Mouse (Mus musculus) right cerebral cortex, postnatal 4 days (tissue): Measurements from ENCODE around the gene Fmnl3.
"Not testable (repeated sequence)": the region's sequence is repeated elsewhere in the genome, so short reads cannot be mapped to it uniquely, and the experiment has no call there.

Source experiments
- DNase-seq: peaks from one replicate; pipeline ENCODE4 v3.0.0-alpha.2; 2022

The Fmnl3 gene

DNA sequence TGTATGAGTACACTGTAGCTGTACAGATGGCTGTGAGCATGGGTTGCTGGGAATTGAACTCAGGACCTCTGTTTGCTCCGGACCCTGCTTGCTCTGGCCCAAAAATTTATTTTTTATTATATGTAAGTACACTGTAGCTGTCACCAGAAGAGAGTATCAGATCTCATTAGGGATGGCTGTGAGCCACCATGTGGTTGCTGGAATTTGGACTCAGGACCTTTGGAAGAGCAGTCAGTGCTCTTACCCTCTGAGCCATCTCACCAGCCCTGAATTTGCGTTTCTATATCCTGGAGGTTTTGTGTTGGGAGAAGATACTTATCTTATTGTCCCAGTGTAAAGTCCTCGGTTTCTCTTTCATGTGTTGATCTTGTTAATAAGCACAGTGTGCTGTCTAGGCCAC, 16.5 kb upstream of the Fmnl3 start:
- DNase-seq = no peak

DNA sequence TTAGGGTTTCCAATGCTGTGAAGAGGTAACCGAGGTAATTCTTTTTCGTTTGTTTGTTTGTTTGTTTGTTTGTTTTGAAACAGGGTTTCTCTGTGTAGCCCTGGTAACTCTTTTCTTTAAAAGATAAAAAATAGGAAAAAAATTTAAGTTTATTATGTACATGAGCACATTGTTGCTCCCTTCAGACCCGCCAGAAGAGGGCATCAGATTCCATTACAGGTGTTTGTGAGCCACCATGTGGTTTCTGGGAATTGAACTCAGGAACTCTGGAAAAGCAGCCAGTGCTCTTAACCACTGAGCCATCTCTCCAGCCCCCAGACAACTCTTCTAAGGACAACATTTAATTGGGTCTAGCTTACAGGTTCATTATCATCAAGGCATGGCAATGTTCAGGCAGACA, 15.8 kb upstream of the Fmnl3 start:
- not testable (repeated sequence) for DNase-seq

GRCm38 (mm10) chr15:99384071-99384470, 13.8 kb upstream of the Fmnl3 start:
- DNase-seq = no peak

- DNase-seq = no peak
Measured at GRCm38 (mm10) chr15:99382893-99383292, 12.6 kb upstream of the Fmnl3 start.

GRCm38 (mm10) chr15:99376240-99376639, 6.0 kb upstream of the Fmnl3 start:
- DNase-seq = no peak

DNA sequence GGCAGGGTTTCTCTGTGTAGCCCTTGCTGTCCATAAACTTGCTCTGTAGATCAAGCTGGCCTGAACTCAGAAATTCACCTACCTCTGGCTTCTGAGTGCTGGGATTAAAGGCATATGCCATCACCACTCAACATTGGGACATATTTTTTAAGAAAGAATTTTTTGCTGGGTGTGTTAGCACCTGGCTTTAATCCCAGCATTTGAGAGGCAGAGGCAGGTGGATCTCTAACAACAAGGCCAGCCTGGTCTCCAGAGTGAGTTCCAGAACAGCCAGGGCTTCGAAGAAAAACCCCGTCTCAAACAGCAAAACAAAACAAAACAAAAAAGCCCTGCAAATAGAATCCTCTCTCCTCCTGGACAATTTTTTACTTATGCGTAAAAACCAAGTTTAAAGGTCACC, 5.3 kb upstream of the Fmnl3 start:
- DNase-seq = no peak

DNA sequence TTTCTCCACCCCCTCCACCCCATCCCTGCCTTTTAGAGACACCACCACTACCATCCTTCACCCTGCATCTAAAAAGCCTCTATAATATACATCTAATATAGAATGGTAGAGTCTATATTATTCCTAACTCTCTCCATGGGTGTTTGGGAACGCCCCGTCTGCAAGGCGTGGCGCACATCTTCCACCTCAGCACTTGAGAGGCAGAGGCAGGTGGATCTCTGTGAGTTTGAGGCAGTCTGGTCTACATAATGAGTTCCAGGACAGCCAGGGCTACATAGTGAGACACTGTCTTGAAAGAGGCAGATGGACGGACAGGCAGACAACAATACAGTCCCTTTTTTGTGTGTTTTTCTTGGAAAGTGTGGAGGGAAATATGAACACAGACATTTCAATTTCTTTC, 4.8 kb upstream of the Fmnl3 start:
- DNase-seq = no peak

GRCm38 (mm10) chr15:99372761-99373160, 2.5 kb upstream of the Fmnl3 start:
- DNase-seq = no peak

DNA sequence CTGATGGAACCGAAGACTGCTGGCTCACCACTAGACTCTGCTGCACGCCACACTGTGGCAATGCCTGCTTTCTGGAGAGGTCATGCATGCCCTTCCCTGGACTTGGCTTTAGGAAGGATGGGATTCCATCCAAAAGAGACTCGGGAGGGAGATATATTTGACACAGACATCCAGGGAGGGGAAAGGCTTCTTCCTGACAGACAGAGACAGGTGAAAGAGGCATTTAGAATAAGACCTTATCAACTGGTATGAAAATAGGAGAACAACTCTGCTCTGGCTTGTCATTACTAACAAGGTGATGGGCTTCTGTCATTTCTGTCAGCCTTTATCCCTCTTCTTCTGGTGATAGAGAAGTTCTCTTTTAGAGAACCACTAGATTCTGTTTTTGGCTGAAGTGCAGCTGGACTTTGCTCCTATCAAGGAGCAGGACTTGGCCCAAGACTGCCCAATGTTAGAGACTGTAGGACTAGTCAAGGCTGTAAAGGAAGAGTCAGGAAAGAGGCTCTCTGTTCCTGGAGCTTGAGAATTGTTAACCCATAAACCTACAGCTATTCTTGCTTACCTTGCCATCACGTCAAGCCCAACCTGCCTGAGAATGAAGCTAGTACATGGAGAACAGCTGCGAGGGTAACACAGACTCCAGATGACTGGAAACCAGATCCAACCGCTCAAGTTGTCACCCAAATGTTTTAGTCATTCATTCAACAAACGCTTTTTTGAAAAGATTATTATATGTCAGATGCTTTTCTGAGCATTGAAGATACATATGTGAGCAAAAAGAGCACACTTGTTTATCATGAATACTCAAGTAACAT, 1.5 kb upstream of the Fmnl3 start:
- no peak for DNase-seq

DNA sequence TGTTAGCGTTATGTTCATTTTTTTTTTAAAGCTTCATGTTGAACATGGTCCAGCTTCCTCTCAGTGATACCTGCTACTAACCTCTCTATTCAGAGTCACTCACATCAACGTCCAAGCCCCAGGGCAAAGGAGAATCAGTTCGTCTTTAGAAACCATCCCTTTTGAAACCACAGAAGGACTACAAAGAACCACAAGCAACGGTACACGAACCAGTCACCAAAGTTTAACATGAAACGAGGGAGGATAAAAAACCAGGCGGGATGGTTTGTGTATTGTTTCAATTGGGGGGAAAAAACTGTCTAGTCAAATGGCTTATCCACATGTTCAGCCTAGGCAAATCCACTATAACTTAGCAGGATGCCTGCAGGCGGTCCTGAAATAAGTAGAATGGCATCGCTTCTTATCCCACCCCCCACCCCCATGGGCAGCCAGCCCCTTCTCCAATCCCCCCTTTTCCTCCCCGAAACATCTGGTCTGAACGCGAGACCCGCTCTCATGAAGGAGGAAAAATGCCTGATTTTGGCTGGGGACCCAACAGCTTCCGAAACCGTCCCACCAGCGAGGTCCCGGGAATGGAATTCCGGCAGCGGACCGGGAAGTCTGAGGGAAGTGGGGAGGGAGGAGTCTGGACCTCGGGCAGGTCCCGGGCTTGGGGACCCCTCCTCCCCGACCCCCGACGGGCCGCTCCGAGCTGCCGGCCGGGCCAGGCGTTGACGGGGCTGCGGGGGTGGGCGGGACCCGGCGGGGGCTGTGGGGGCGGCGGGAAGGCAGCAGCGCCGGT, 701 bp downstream of the Fmnl3 start:
- DNase-seq = no peak

- no peak for DNase-seq
Measured at GRCm38 (mm10) chr15:99368583-99369266, 1.6 kb downstream of the Fmnl3 start.

- DNase-seq = no peak
Measured at GRCm38 (mm10) chr15:99364921-99365320, 5.4 kb downstream of the Fmnl3 start.

DNA sequence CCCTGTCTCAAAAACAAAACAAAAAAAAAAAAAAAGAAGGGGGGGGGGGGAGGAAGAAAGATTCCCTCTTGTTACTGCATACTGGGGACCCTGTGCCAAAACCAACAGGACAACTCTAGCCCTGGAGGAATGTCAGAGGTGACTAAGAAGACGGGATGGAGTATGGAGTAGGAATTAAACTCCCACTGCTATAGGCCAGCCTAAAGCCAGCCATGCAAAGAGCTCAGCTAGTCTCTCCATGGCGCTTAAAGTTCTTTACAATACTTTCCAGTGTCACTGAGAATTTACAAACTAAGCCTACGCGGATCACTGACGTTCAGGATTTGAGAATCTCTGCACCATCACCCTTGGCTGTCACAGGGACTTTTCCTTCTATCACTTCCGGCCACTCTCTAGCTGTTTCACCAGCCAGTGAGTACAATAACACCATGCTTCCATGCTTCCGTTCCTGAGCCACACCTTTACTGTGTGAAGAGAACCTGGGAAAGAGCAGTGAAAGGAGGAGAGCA, 6.2 kb downstream of the Fmnl3 start:
- DNase-seq = no peak

- no peak for DNase-seq
Measured at GRCm38 (mm10) chr15:99358952-99359351, 11.3 kb downstream of the Fmnl3 start.

DNA sequence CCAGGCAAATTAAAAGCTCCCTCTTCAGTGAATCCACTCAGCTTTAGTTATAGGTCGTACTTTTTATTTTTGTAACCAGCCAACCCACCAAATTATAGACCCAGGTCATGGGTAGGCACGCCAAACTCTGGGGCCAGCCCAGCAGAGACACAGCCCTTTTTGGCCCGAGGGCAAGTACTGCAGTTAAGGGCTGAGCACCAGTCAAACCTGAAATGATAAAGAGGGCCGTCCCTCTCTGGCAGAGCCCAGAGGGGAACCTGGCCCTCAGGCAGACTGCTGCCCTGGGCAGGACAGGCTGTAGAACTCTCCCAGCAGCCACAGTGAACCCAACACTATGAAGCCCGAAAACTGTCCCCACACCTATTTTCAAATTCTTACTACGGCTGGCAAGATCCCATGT, 13.8 kb downstream of the Fmnl3 start:
- no peak for DNase-seq

- no peak for DNase-seq
Measured at GRCm38 (mm10) chr15:99355660-99356059, 14.6 kb downstream of the Fmnl3 start.

GRCm38 (mm10) chr15:99352306-99352705, 18.0 kb downstream of the Fmnl3 start:
- no peak for DNase-seq

DNA sequence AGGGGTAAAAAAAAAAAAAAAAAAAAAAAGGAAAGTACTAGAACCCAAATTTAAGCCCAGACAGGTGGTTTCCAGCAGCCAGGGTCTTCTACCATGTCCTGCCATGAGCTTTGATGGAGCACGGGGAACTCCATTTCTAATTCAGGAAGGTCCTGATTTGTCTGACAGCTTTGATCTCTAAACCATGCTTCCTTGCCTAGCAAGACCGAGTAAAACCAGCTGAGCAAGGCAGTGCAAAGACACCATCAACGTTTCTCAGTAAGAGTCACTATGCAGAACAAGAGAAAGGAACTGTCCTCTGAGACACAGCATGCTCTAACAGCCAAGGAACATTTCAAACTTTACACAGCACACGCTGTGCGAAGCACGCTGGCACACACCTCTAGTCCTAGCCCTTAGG, 18.7 kb downstream of the Fmnl3 start:
- no peak for DNase-seq

GRCm38 (mm10) chr15:99344961-99345360, 25.3 kb downstream of the Fmnl3 start:
- DNase-seq = no peak

DNA sequence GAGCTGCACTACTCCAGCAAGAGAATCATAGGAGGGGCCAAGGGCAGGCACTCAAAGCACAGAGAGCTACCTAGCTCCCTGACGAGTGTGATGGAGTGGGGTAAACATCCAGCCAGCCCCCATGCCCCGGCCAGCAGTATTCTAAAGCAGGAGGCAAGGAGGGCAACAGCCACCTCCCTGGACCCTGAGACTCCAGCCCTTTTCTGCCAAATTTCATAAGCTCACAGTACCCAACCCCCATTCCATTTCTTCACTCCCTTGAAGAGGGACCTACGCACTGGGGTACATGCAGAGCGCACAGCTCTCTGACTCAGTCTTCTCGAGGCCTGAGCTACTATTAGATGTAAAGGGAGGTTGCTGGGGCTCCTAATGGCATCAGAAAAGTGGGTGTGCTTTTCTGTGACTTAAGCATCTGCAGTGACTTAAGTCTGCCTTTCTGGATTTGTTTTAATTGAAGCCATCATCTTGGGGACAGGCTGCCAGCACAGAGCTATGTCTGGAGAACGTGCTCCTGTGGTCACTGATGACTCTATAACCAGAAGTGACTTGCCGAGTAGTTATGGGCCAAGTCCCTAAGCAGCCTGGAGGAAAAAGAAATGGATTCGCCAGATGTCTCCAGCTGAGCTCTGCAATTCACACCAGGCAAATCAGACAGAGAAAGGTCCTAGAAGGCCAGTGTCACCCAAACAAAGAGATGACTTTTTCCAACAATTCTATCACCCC, 26.0 kb downstream of the Fmnl3 start:
- no peak for DNase-seq

- DNase-seq = no peak
Measured at GRCm38 (mm10) chr15:99343414-99344147, 26.7 kb downstream of the Fmnl3 start.
